Mouse (Mus musculus) heart, postnatal 0 days (tissue): Measurements from ENCODE around the gene Stard13. TPM values are rescaled to one million over a fixed set of nuclear protein-coding genes. Genes with fewer than 3 reads are reported as not detected.
A peak's percentile ranks its signal among the peaks of the same experiment; 100 is the strongest.

Experiments used
- ATAC-seq: fragments of 200-750 bp; cut with Nextera tagmentation; 2 replicates; pipeline ENCODE4 v1.8.0; 2017; ENCODE audit warnings: low read depth, moderate number of reproducible peaks, moderate library complexity; ENCODE audit not compliant: insufficient read depth
- DNase-seq: peaks from one replicate; pipeline ENCODE4 v3.0.0-alpha.2; 2016; ENCODE audit warnings: low spot score
- H3K27ac ChIP-seq: fragments of 300-500 bp; sonication (generic); 2 replicates; pipeline ENCODE4 v1.5.1; 2014; ENCODE audit warnings: low read depth, mild to moderate bottlenecking
- H3K27me3 ChIP-seq: fragments of 300-500 bp; sonication (generic); 2 replicates; pipeline ENCODE4 v1.6.1; 2014; ENCODE audit warnings: low read length, mixed read lengths; ENCODE audit not compliant: control insufficient read depth, insufficient read depth
- H3K36me3 ChIP-seq: fragments of 300-500 bp; sonication (generic); replicated peaks from 2 replicates; pipeline ENCODE4 v1.6.1; 2014; ENCODE audit warnings: low read length, mixed read lengths; ENCODE audit not compliant: control insufficient read depth, insufficient read depth
- H3K4me1 ChIP-seq: fragments of 300-500 bp; sonication (generic); 2 replicates; pipeline ENCODE4 v1.6.1; 2014; ENCODE audit warnings: antibody characterized with exemption; ENCODE audit not compliant: control insufficient read depth, insufficient read depth
- H3K4me2 ChIP-seq: fragments of 300-500 bp; sonication (generic); 2 replicates; pipeline ENCODE4 v1.6.1; 2014; ENCODE audit warnings: low read depth, mild to moderate bottlenecking, low read length, moderate library complexity
- H3K4me3 ChIP-seq: fragments of 300-500 bp; sonication (generic); 2 replicates; pipeline ENCODE4 v1.5.1; 2014; ENCODE audit warnings: low read depth, low read length
- H3K9ac ChIP-seq: fragments of 300-500 bp; sonication (generic); replicated peaks from 2 replicates; pipeline ENCODE4 v1.6.1; 2014; ENCODE audit warnings: low read depth, low read length, mixed read lengths
- H3K9me3 ChIP-seq: fragments of 300-500 bp; sonication (generic); replicated peaks from 2 replicates; pipeline ENCODE4 v1.6.1; 2016; ENCODE audit warnings: low read length; ENCODE audit not compliant: control insufficient read depth
- CTCF ChIP-seq: IDR thresholded peaks from 2 replicates; pipeline ENCODE4 v1.5.1; 2016; ENCODE audit warnings: antibody characterized with exemption, control low read depth, low read depth
- EP300 ChIP-seq: IDR thresholded peaks from 2 replicates; pipeline ENCODE4 v1.6.1; 2016; ENCODE audit warnings: antibody characterized with exemption, low read depth
- WGBS: fragments of 180-500 bp; shearing (Covaris S2); extraction: QIAGEN DNeasy Blood & Tissue Kit; methylation state at CpG from one replicate; pipeline ENCODE4 v1.1.7; 2014; 5-methylcytosine and 5-hydroxymethylcytosine counted together
- polyA plus RNA-seq: library from polyadenylated mRNA; unstranded; fragments of >200 nt; fragmentation: Nextera tagmentation; extraction: Ambion mirVana; gene quantifications from 2 replicates; pipeline ENCODE4 v1.2.1, GENCODE M21; 2015
- total RNA-seq: library from RNA; depleted of rRNA; stranded (reverse); fragments of >200 nt; gene quantifications from 2 replicates; pipeline ENCODE4 v1.2.3, GENCODE M21; 2014; ENCODE audit warnings: low replicate concordance

Stard13 gene
- total and polyA plus RNA-seq, 2 experiments from 2014 or later = 3.3 to 10.6 TPM

- Histone ChIP-seq H3K36me3 (no peaks in the 10 kb centered on the region), H3K4me1 (no peaks in the 10 kb centered on the region), H3K9ac (no peak overlapping the region), H3K4me3 (no peak overlapping the region), H3K27me3 (no peaks in the 10 kb centered on the region), H3K27ac (no peak overlapping the region), H3K9me3 (no peaks in the 10 kb centered on the region), H3K4me2 (no peak overlapping the region)
- ATAC-seq (no peak), DNase-seq (no peak)
- 88% methylated on average over 1 of the region's 1 CpGs for WGBS
- no peak for TF ChIP-seq EP300
- no peak for TF ChIP-seq CTCF
Measured at GRCm38 (mm10) chr5:151210869-151211268, 22.8 kb downstream of the Stard13 start.

DNA sequence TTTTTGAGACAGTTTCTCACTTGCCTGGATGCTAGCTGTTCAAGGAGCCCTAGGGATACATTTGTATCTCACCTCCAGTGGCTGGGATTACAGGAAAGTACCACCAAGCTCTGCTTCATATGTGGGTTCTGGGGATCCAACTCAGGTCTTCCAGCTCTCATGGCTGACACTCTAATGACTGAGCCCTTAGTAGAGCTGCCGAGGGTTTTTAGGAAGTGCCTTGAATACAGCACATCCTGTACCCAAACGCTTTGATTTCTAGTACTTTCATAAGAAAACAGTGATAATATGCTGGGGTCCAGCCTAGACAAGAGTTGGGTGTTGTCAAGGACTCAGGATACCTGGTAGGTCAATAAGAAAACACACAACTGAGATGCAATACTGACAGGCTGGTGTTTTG lies 23.6 kb downstream of the Stard13 start:
- H3K4me1 ChIP-seq = no peaks in the 10 kb centered on the region
- 59% methylated on average over 2 of the region's 2 CpGs for WGBS
- H3K4me2 ChIP-seq = no peak overlapping the region
- TF ChIP-seq EP300 = no peak
- no peak overlapping the region for H3K27ac ChIP-seq
- no peak for ATAC-seq
- no peak overlapping the region for H3K4me3 ChIP-seq
- DNase-seq = no peak
- no peaks in the 10 kb centered on the region for H3K27me3 ChIP-seq
- no peak overlapping the region for H3K9ac ChIP-seq
- no peaks in the 10 kb centered on the region for H3K9me3 ChIP-seq
- H3K36me3 ChIP-seq = no peaks in the 10 kb centered on the region

- Histone ChIP-seq H3K4me1 (0 out of 2 replicates have a peak, but pooled peaks cover 4% of the 10 kb centered on the region), H3K4me2 (no peak overlapping the region), H3K9ac (no peak overlapping the region), H3K36me3 (no peaks in the 10 kb centered on the region), H3K27ac (no peak overlapping the region), H3K27me3 (no peaks in the 10 kb centered on the region), H3K4me3 (no peak overlapping the region), H3K9me3 (no peaks in the 10 kb centered on the region)
- no peak for TF ChIP-seq CTCF
- TF ChIP-seq EP300 = no peak
- 89% methylated on average over 4 of the region's 4 CpGs for WGBS
- DNase-seq (no peak), ATAC-seq (no peak)
Measured at GRCm38 (mm10) chr5:151205017-151205416, 28.6 kb downstream of the Stard13 start.

GRCm38 (mm10) chr5:151202925-151203324 lies 30.7 kb downstream of the Stard13 start:
- Histone ChIP-seq H3K9me3 (no peaks in the 10 kb centered on the region), H3K4me3 (no peak overlapping the region), H3K4me2 (no peak overlapping the region), H3K27ac (no peak overlapping the region), H3K27me3 (no peaks in the 10 kb centered on the region), H3K36me3 (no peaks in the 10 kb centered on the region), H3K4me1 (peaks cover 10% of the 10 kb centered on the region; the same call in 1 of the 2 replicates), H3K9ac (no peak overlapping the region)
- 13% methylated on average over 5 of the region's 5 CpGs for WGBS
- TF ChIP-seq EP300 = no peak
- TF ChIP-seq CTCF = no peak
- peak; percentile 77 for DNase-seq
- ATAC-seq = peak; percentile 76

DNA sequence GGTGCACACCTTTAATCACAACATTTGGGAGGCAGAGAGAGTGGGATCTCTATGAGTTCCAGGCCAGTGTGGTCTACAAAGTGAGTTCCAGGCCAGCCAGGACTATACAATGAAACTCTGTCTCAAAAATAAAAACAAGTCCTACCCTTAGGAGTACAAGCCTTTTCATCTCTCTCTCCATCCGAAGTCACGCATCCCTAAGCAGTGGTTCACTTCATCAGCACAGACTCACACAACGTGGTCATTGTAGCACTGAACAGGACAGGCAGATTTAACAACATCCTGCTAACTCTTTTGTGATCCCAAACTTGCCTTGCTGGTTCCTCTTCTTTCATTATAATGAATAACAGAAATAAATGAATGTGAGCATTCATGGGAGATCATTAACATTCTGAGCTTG lies 32.4 kb downstream of the Stard13 start:
- no peak for ATAC-seq
- Histone ChIP-seq H3K9me3 (no peaks in the 10 kb centered on the region), H3K4me2 (no peak overlapping the region), H3K9ac (no peak overlapping the region), H3K36me3 (no peaks in the 10 kb centered on the region), H3K4me1 (peaks cover 10% of the 10 kb centered on the region; the same call in 1 of the 2 replicates), H3K27ac (no peak overlapping the region), H3K27me3 (no peaks in the 10 kb centered on the region), H3K4me3 (no peak overlapping the region)
- DNase-seq = no peak
- no peak for TF ChIP-seq EP300
- no peak for TF ChIP-seq CTCF
- WGBS = 95% methylated on average over 3 of the region's 3 CpGs

DNA sequence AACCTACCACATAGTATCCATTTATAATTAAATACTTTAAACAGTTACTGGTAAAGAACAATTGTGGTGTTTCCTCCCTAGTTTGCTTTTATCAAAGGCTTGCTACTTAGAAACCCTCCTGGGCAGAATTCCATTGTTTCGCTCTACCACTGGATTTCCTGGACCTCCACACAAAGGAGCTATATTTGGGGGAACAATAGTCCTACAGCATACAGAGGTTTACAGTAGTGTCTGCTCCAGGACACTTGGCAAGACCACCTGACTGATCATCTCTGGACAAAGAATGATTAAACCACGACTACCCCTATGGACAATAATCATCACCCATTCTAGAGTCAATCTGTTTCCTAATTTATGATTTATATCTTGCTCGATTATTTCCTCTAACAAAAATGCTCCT lies 34.4 kb downstream of the Stard13 start:
- TF ChIP-seq EP300 = no peak
- no peak for TF ChIP-seq CTCF
- H3K9ac ChIP-seq = no peak overlapping the region
- H3K36me3 ChIP-seq = no peaks in the 10 kb centered on the region
- no peak overlapping the region for H3K4me3 ChIP-seq
- 58% methylated on average over 3 of the region's 3 CpGs for WGBS
- no peaks in the 10 kb centered on the region for H3K27me3 ChIP-seq
- no peak overlapping the region; the same call in 1 of the 2 replicates for H3K4me2 ChIP-seq
- no peak overlapping the region for H3K27ac ChIP-seq
- no peaks in the 10 kb centered on the region for H3K9me3 ChIP-seq
- DNase-seq (no peak), ATAC-seq (no peak)
- H3K4me1 ChIP-seq = peaks cover 14% of the 10 kb centered on the region; the same call in 1 of the 2 replicates
